Mouse (Mus musculus): ENCODE measurements around the gene Ccnt1.

The Ccnt1 gene

GRCm38 (mm10) chr15:98511386-98511928, 59.3 kb downstream of the Ccnt1 start:
- DNase-seq (ENCODE audit: extremely low read depth, low read depth, low spot score): no peak

- no peak for DNase-seq (ENCODE audit: extremely low read depth, low read depth, low spot score)
These were observed 60.0 kb downstream of the Ccnt1 start for GRCm38 (mm10) chr15:98510438-98511385.

- DNase-seq (ENCODE audit: extremely low read depth, low read depth, low spot score): no peak
These were observed 61.3 kb downstream of the Ccnt1 start for GRCm38 (mm10) chr15:98509387-98509786.

GRCm38 (mm10) chr15:98507321-98507720, 63.4 kb downstream of the Ccnt1 start:
- DNase-seq (ENCODE audit: extremely low read depth, low read depth, low spot score): no peak

- no peak for DNase-seq (ENCODE audit: extremely low read depth, low read depth, low spot score)
These were observed 64.3 kb downstream of the Ccnt1 start for GRCm38 (mm10) chr15:98506253-98506957.

- no peak for DNase-seq (ENCODE audit: extremely low read depth, low read depth, low spot score)
These were observed 66.2 kb downstream of the Ccnt1 start for GRCm38 (mm10) chr15:98504514-98504913.

GRCm38 (mm10) chr15:98503317-98503716, 67.4 kb downstream of the Ccnt1 start:
- DNase-seq (ENCODE audit: extremely low read depth, low read depth, low spot score): no peak

GRCm38 (mm10) chr15:98497631-98498030, 73.1 kb downstream of the Ccnt1 start:
- DNase-seq (ENCODE audit: extremely low read depth, low read depth, low spot score): no peak

- DNase-seq (ENCODE audit: extremely low read depth, low read depth, low spot score): no peak
These were observed 78.6 kb downstream of the Ccnt1 start, which contains the start of gene Olfr279 for GRCm38 (mm10) chr15:98492102-98492501. Gene Olfr279 (plus strand): TSS chr15:98492402.

GRCm38 (mm10) chr15:98491332-98491731, 79.4 kb downstream of the Ccnt1 start:
- DNase-seq (ENCODE audit: extremely low read depth, low read depth, low spot score): no peak

Measured in fat pad, adult 2 months (tissue).